Mouse (Mus musculus): Measurements from ENCODE around the gene Mrgpre. TPM values are rescaled to one million over a fixed set of nuclear protein-coding genes. Genes with fewer than 3 reads are reported as not detected.

Gene Mrgpre
- polyA plus RNA-seq, 1 experiment from 2014 or later, result 1.2 TPM

DNA sequence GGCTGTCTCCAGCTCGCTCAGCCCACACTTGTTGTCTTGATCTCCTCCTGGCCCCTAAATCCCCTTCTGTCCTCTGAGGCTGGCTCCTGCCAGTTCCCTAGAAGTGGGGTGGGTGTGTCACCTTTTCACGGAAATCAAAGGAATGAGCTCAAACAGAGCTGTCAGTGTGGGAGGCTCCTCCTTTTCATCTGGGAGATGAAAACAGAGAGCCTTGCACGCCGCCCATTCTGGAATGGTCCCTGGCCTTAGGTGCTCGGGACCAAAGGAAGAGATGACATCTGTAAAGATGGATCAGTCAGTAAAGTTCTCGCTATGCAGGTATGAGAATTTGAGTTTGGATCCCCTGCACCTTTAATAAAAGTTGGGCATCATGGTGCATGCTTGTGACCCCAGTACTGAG lies 17.4 kb downstream of the Mrgpre start, which contains the start of gene Mrgprg:
Gene Mrgprg (minus strand): TSS at position 101 of the 400 bp plus-strand sequence.
- DNase-seq (ENCODE audit: low spot score), result no peak
- H3K9me3 ChIP-seq (replicated peaks; ENCODE audit: low read length), result no peaks in the 10 kb centered on the region
- no peak within 1 kb of the TSS for H3K27ac ChIP-seq
- H3K4me1 ChIP-seq (replicated peaks; ENCODE audit: insufficient read depth, low read length), result no peaks in the 10 kb centered on the region
- H3K36me3 ChIP-seq (ENCODE audit: insufficient read depth, low read length), result no peaks in the 10 kb centered on the region
- WGBS, result 29% methylated on average over 6 of the region's 6 CpGs
- no peaks in the 10 kb centered on the region for H3K27me3 ChIP-seq (ENCODE audit: insufficient read depth, low read length)
- H3K4me2 ChIP-seq (ENCODE audit: low read length), result no peak within 1 kb of the TSS
- H3K9ac ChIP-seq (ENCODE audit: low read depth, low read length), result no peak within 1 kb of the TSS
- no peak for TF ChIP-seq CTCF (IDR thresholded peaks at IDR 0.05; ENCODE audit: low read depth)
- no peak within 1 kb of the TSS for H3K4me3 ChIP-seq (replicated peaks; ENCODE audit: low read depth, low read length)
- no peak for ATAC-seq (replicated peaks; ENCODE audit: low FRiP score, low read depth)

DNA sequence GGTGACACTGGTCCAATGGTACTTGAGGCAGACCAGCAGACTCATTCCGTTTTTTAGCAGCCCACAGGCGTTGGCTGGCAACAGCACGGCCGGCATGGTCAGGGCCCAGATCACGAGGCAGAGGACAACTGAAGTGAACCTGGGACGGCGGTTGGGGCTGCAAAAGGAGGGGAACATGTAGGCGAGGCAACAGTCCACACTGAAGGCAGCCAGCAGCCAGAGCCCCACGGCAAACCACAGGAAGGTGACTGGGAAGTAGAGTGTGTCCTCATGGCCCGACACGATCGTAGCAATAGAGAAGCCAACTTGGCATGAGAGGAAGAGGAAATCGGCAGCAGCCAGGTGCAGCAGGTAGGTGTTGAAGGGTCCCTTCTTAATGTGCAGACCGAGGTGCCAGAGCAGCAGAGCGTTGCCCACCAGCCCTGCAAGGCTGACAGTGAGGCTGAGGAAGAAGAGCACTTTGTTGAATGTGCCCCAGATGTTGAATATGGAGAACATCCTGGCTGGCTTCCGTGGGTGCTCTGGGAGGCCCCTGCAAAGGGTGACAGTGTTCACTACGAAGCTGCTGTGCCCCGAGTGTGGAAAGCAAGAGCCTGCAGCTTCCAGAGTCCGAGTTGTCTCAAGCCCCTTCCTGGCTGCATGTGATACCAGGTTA lies 19.3 kb downstream of the Mrgpre start:
- H3K9ac ChIP-seq (ENCODE audit: low read depth, low read length), result no peak overlapping the region
- 71% methylated on average over 19 of the region's 19 CpGs for WGBS
- no peak overlapping the region for H3K4me3 ChIP-seq (replicated peaks; ENCODE audit: low read depth, low read length)
- no peaks in the 10 kb centered on the region for H3K9me3 ChIP-seq (replicated peaks; ENCODE audit: low read length)
- no peak for ATAC-seq (replicated peaks; ENCODE audit: low FRiP score, low read depth)
- H3K36me3 ChIP-seq (ENCODE audit: insufficient read depth, low read length), result no peaks in the 10 kb centered on the region
- no peak overlapping the region for H3K27ac ChIP-seq
- no peak for TF ChIP-seq CTCF (IDR thresholded peaks at IDR 0.05; ENCODE audit: low read depth)
- no peak overlapping the region for H3K4me2 ChIP-seq (ENCODE audit: low read length)
- H3K27me3 ChIP-seq (ENCODE audit: insufficient read depth, low read length), result no peaks in the 10 kb centered on the region
- H3K4me1 ChIP-seq (replicated peaks; ENCODE audit: insufficient read depth, low read length), result no peaks in the 10 kb centered on the region
- no peak for DNase-seq (ENCODE audit: low spot score)

DNA sequence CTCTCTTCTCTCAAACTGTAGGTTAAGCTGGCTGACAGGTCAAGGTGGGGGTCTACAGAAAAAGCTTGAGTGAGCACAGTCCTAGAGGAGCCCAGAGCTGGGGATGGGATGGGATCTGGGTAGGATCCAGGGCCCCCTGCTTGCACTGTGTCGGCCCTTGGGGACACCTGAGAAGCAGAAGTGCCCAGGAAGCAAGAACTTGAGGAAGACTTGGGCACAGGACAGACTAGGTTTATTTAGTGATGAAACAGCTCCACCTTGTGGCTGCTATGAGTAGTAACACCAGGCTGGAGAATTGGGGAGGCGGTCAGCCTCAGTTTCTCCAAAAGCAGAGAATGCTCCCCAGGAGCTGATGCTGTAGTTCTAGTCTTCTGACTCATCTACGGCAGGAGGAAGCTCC lies 20.5 kb downstream of the Mrgpre start:
- H3K36me3 ChIP-seq (ENCODE audit: insufficient read depth, low read length), result no peaks in the 10 kb centered on the region
- H3K9me3 ChIP-seq (replicated peaks; ENCODE audit: low read length), result no peaks in the 10 kb centered on the region
- H3K4me2 ChIP-seq (ENCODE audit: low read length), result no peak overlapping the region
- ATAC-seq (replicated peaks; ENCODE audit: low FRiP score, low read depth) (no peak), DNase-seq (ENCODE audit: low spot score) (peak; percentile 82)
- no peak overlapping the region for H3K4me3 ChIP-seq (replicated peaks; ENCODE audit: low read depth, low read length)
- peak; percentile 77 for TF ChIP-seq CTCF (IDR thresholded peaks at IDR 0.05; ENCODE audit: low read depth)
- no peaks in the 10 kb centered on the region for H3K4me1 ChIP-seq (replicated peaks; ENCODE audit: insufficient read depth, low read length)
- 8% methylated on average over 3 of the region's 3 CpGs for WGBS
- H3K27ac ChIP-seq, result no peak overlapping the region
- H3K27me3 ChIP-seq (ENCODE audit: insufficient read depth, low read length), result no peaks in the 10 kb centered on the region
- no peak overlapping the region for H3K9ac ChIP-seq (ENCODE audit: low read depth, low read length)

DNA sequence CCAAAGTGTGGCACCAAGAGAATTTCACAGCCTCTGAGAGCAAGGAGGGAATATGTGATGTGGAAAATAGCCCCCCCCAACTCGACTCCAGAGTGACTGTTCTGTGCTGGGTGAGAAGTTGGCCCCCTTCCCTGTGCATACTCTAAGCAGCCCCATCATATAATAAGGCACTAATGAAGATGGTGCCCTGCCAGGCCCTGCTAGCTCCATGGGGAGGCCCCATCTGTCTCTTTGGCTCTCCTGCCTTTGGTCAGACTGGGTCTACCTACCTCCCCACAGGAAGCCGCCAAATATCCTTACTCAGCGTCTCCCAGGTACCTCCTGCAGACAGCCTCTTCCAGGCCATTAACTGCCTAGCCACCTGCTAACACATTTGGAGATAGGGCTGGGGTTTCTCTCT lies 25.3 kb downstream of the Mrgpre start:
- Histone ChIP-seq H3K36me3 (ENCODE audit: insufficient read depth, low read length) (no peaks in the 10 kb centered on the region), H3K9ac (ENCODE audit: low read depth, low read length) (no peak overlapping the region), H3K27me3 (ENCODE audit: insufficient read depth, low read length) (no peaks in the 10 kb centered on the region), H3K4me2 (ENCODE audit: low read length) (no peak overlapping the region), H3K4me1 (replicated peaks; ENCODE audit: insufficient read depth, low read length) (no peaks in the 10 kb centered on the region), H3K27ac (no peak overlapping the region), H3K9me3 (replicated peaks; ENCODE audit: low read length) (no peaks in the 10 kb centered on the region), H3K4me3 (replicated peaks; ENCODE audit: low read depth, low read length) (no peak overlapping the region)
- DNase-seq (ENCODE audit: low spot score), result no peak
- WGBS, result 54% methylated on average over 3 of the region's 3 CpGs
- no peak for ATAC-seq (replicated peaks; ENCODE audit: low FRiP score, low read depth)
- no peak for TF ChIP-seq CTCF (IDR thresholded peaks at IDR 0.05; ENCODE audit: low read depth)

DNA sequence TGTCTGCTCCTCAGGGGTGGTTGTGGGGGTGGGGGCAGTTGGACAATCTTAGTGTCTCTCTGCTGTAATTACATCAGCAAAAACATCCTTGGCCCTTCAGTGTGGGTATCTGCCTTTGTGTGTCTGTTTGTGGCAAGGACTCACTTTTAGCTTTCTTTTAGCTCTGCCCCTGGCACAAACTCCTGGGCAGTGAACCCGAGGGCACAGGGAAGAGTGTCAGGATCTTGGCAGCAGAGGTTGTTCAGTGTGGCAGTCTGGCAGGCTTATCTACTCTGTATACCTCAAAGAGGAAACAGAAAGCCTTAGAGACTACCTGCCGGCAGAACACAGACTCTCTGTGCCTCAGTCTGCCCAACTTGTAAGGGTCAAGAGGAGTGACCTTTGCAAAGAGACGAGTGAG lies 26.6 kb downstream of the Mrgpre start:
- Histone ChIP-seq H3K4me2 (ENCODE audit: low read length) (no peak overlapping the region), H3K9me3 (replicated peaks; ENCODE audit: low read length) (no peaks in the 10 kb centered on the region), H3K36me3 (ENCODE audit: insufficient read depth, low read length) (no peaks in the 10 kb centered on the region), H3K4me1 (replicated peaks; ENCODE audit: insufficient read depth, low read length) (no peaks in the 10 kb centered on the region), H3K27ac (no peak overlapping the region), H3K27me3 (ENCODE audit: insufficient read depth, low read length) (no peaks in the 10 kb centered on the region), H3K4me3 (replicated peaks; ENCODE audit: low read depth, low read length) (no peak overlapping the region), H3K9ac (ENCODE audit: low read depth, low read length) (no peak overlapping the region)
- 82% methylated on average over 3 of the region's 3 CpGs for WGBS
- DNase-seq (ENCODE audit: low spot score), result no peak
- no peak for ATAC-seq (replicated peaks; ENCODE audit: low FRiP score, low read depth)
- TF ChIP-seq CTCF (IDR thresholded peaks at IDR 0.05; ENCODE audit: low read depth), result no peak

DNA sequence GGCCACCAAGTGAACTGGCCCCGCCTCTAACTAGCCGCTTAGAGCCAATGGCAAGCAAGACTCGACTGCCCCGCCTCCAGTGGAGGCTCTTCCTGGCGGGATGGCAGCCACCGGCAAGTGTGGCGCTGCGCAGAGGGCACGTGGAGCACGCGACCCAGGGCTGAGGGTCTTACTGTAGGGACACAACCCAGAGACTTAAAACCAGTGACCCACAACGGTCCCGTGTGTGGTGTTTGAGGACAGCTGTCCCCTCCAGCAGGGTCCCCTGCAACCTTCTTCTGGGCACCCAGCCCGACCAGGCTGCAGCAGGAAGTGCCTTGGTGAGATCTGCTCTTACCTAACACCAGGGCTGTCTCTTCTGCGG lies 27.3 kb downstream of the Mrgpre start:
- H3K9ac ChIP-seq (ENCODE audit: low read depth, low read length), result no peak overlapping the region
- peak overlapping the region; percentile 62 for H3K4me2 ChIP-seq (ENCODE audit: low read length)

More for the DNA sequence above, 27.3 kb downstream of the Mrgpre start:
- no peaks in the 10 kb centered on the region for H3K27me3 ChIP-seq (ENCODE audit: insufficient read depth, low read length)
- TF ChIP-seq CTCF (IDR thresholded peaks at IDR 0.05; ENCODE audit: low read depth), result no peak
- ATAC-seq (replicated peaks; ENCODE audit: low FRiP score, low read depth) (peak; percentile 85), DNase-seq (ENCODE audit: low spot score) (peak; percentile 91)
- H3K36me3 ChIP-seq (ENCODE audit: insufficient read depth, low read length), result no peaks in the 10 kb centered on the region
- no peaks in the 10 kb centered on the region for H3K4me1 ChIP-seq (replicated peaks; ENCODE audit: insufficient read depth, low read length)
- under 1% methylated on average over 15 of the region's 15 CpGs for WGBS
- H3K27ac ChIP-seq, result no peak overlapping the region
- no peaks in the 10 kb centered on the region for H3K9me3 ChIP-seq (replicated peaks; ENCODE audit: low read length)
- peak overlapping the region; percentile 19 for H3K4me3 ChIP-seq (replicated peaks; ENCODE audit: low read depth, low read length)

All from kidney, postnatal 0 days (tissue).